Mouse (Mus musculus): ENCODE results near the gene Rasgef1b. TPM values are rescaled to one million over a fixed set of nuclear protein-coding genes. Genes with fewer than 3 reads are reported as not detected.

Gene Rasgef1b
- polyA plus RNA-seq, 1 experiment: 63.5 TPM

GRCm38 (mm10) chr5:99213211-99213610, 515.7 kb downstream of the Rasgef1b start:
- H3K4me3 ChIP-seq (ENCODE audit: insufficient read depth, low read length): no peak overlapping the region
- TF ChIP-seq POLR2A (IDR thresholded peaks at IDR 0.05; ENCODE audit: extremely low read depth, insufficient read depth, low read length): no peak
- no peak for TF ChIP-seq CTCF (IDR thresholded peaks at IDR 0.05; ENCODE audit: extremely low read depth, insufficient read depth, low read length)
- H3K27ac ChIP-seq (ENCODE audit: insufficient read depth, low read length): no peak overlapping the region
- peaks cover 8% of the 10 kb centered on the region; the same call in 1 of the 2 replicates for H3K4me1 ChIP-seq (ENCODE audit: control insufficient read depth, insufficient read depth, low read length)

- TF ChIP-seq POLR2A (IDR thresholded peaks at IDR 0.05; ENCODE audit: extremely low read depth, insufficient read depth, low read length): no peak
- TF ChIP-seq CTCF (IDR thresholded peaks at IDR 0.05; ENCODE audit: extremely low read depth, insufficient read depth, low read length): no peak
- H3K4me3 ChIP-seq (ENCODE audit: insufficient read depth, low read length): no peak overlapping the region
- no peak overlapping the region for H3K27ac ChIP-seq (ENCODE audit: insufficient read depth, low read length)
- H3K4me1 ChIP-seq (ENCODE audit: control insufficient read depth, insufficient read depth, low read length): no peaks in the 10 kb centered on the region
These were observed 525.4 kb downstream of the Rasgef1b start for GRCm38 (mm10) chr5:99203475-99203874.

- no peaks in the 10 kb centered on the region for H3K4me1 ChIP-seq (ENCODE audit: control insufficient read depth, insufficient read depth, low read length)
- H3K4me3 ChIP-seq (ENCODE audit: insufficient read depth, low read length): no peak overlapping the region
- H3K27ac ChIP-seq (ENCODE audit: insufficient read depth, low read length): no peak overlapping the region
- no peak for TF ChIP-seq POLR2A (IDR thresholded peaks at IDR 0.05; ENCODE audit: extremely low read depth, insufficient read depth, low read length)
- peak; percentile 59 for TF ChIP-seq CTCF (IDR thresholded peaks at IDR 0.05; ENCODE audit: extremely low read depth, insufficient read depth, low read length)
These were observed 526.6 kb downstream of the Rasgef1b start for GRCm38 (mm10) chr5:99202074-99202837.

GRCm38 (mm10) chr5:99195436-99195835, 533.4 kb downstream of the Rasgef1b start:
- H3K27ac ChIP-seq (ENCODE audit: insufficient read depth, low read length): no peak overlapping the region
- no peak overlapping the region for H3K4me3 ChIP-seq (ENCODE audit: insufficient read depth, low read length)
- TF ChIP-seq CTCF (IDR thresholded peaks at IDR 0.05; ENCODE audit: extremely low read depth, insufficient read depth, low read length) (no peak), POLR2A (IDR thresholded peaks at IDR 0.05; ENCODE audit: extremely low read depth, insufficient read depth, low read length) (no peak)
- H3K4me1 ChIP-seq (ENCODE audit: control insufficient read depth, insufficient read depth, low read length): no peaks in the 10 kb centered on the region

- H3K4me1 ChIP-seq (ENCODE audit: control insufficient read depth, insufficient read depth, low read length): no peaks in the 10 kb centered on the region
- no peak for TF ChIP-seq POLR2A (IDR thresholded peaks at IDR 0.05; ENCODE audit: extremely low read depth, insufficient read depth, low read length)
- TF ChIP-seq CTCF (IDR thresholded peaks at IDR 0.05; ENCODE audit: extremely low read depth, insufficient read depth, low read length): no peak
- H3K27ac ChIP-seq (ENCODE audit: insufficient read depth, low read length): no peak overlapping the region
- no peak overlapping the region for H3K4me3 ChIP-seq (ENCODE audit: insufficient read depth, low read length)
These were observed 537.7 kb downstream of the Rasgef1b start for GRCm38 (mm10) chr5:99190941-99191800.

- no peak overlapping the region for H3K4me3 ChIP-seq (ENCODE audit: insufficient read depth, low read length)
- TF ChIP-seq CTCF (IDR thresholded peaks at IDR 0.05; ENCODE audit: extremely low read depth, insufficient read depth, low read length) (no peak), POLR2A (IDR thresholded peaks at IDR 0.05; ENCODE audit: extremely low read depth, insufficient read depth, low read length) (no peak)
- H3K4me1 ChIP-seq (ENCODE audit: control insufficient read depth, insufficient read depth, low read length): no peaks in the 10 kb centered on the region
- H3K27ac ChIP-seq (ENCODE audit: insufficient read depth, low read length): no peak overlapping the region
These were observed 545.2 kb downstream of the Rasgef1b start for GRCm38 (mm10) chr5:99183637-99184036.

- Histone ChIP-seq H3K4me3 (ENCODE audit: insufficient read depth, low read length) (no peak overlapping the region), H3K4me1 (ENCODE audit: control insufficient read depth, insufficient read depth, low read length) (no peaks in the 10 kb centered on the region), H3K27ac (ENCODE audit: insufficient read depth, low read length) (no peak overlapping the region)
- TF ChIP-seq CTCF (IDR thresholded peaks at IDR 0.05; ENCODE audit: extremely low read depth, insufficient read depth, low read length) (no peak), POLR2A (IDR thresholded peaks at IDR 0.05; ENCODE audit: extremely low read depth, insufficient read depth, low read length) (no peak)
These were observed 554.1 kb downstream of the Rasgef1b start for GRCm38 (mm10) chr5:99174608-99175385.

GRCm38 (mm10) chr5:99169836-99170235, 559.0 kb downstream of the Rasgef1b start:
- H3K27ac ChIP-seq (ENCODE audit: insufficient read depth, low read length): no peak overlapping the region
- no peak for TF ChIP-seq POLR2A (IDR thresholded peaks at IDR 0.05; ENCODE audit: extremely low read depth, insufficient read depth, low read length)
- TF ChIP-seq CTCF (IDR thresholded peaks at IDR 0.05; ENCODE audit: extremely low read depth, insufficient read depth, low read length): no peak
- H3K4me1 ChIP-seq (ENCODE audit: control insufficient read depth, insufficient read depth, low read length): no peaks in the 10 kb centered on the region
- no peak overlapping the region for H3K4me3 ChIP-seq (ENCODE audit: insufficient read depth, low read length)

- no peak overlapping the region for H3K27ac ChIP-seq (ENCODE audit: insufficient read depth, low read length)
- H3K4me3 ChIP-seq (ENCODE audit: insufficient read depth, low read length): no peak overlapping the region
- no peak for TF ChIP-seq CTCF (IDR thresholded peaks at IDR 0.05; ENCODE audit: extremely low read depth, insufficient read depth, low read length)
- TF ChIP-seq POLR2A (IDR thresholded peaks at IDR 0.05; ENCODE audit: extremely low read depth, insufficient read depth, low read length): no peak
- no peaks in the 10 kb centered on the region for H3K4me1 ChIP-seq (ENCODE audit: control insufficient read depth, insufficient read depth, low read length)
These were observed 561.1 kb downstream of the Rasgef1b start for GRCm38 (mm10) chr5:99167767-99168166.

Other genes starting within 250 kb of the Rasgef1b start
- 0.75 and 1.4 TPM in 2 replicates for gene Vamp9, start 177.2 kb upstream of the Rasgef1b start, polyA plus RNA-seq (2012; rRNA removed)
- gene Hnrnpd, start 249.9 kb upstream of the Rasgef1b start, polyA plus RNA-seq (2012; rRNA removed): 99.3 and 110 TPM in 2 replicates
- 1.5 and 1.7 TPM in 2 replicates for gene 4930524J08Rik, start 250.0 kb upstream of the Rasgef1b start, polyA plus RNA-seq (2012; rRNA removed)

All from cortical plate, adult 2 months (tissue).